Mouse (Mus musculus) left cerebral cortex, adult 2 months (tissue): Measurements from ENCODE around the gene Rere. TPM values are rescaled to one million over a fixed set of nuclear protein-coding genes. Genes with fewer than 3 reads are reported as not detected.

Experiments
- DNase-seq, 2 experiments: peaks; one replicate each; pipeline ENCODE4 v3.0.0; 2021 to 2022; ENCODE audit warnings: low spot score in 2 of 2, mixed read lengths in 1 of 2; ENCODE audit errors: extremely low spot score in 1 of 2
- H3K27ac ChIP-seq: fragments of 200-600 bp; 2 replicates; pipeline ENCODE4 v1.8.1; 2022
- H3K4me3 ChIP-seq: fragments of 200-600 bp; 2 replicates; pipeline ENCODE4 v1.8.1; 2022
- CTCF ChIP-seq: fragments of 200-600 bp; IDR thresholded peaks from 2 replicates; pipeline ENCODE4 v1.8.1; 2022; ENCODE audit warnings: antibody characterized with exemption, mild to moderate bottlenecking, moderate library complexity
- intact Hi-C: fragments of 180-260 bp; cut with DNase I; formaldehyde crosslinking; loops from one replicate; pipeline ENCODE4 v1.15.1; 2025
- total RNA-seq, 2 experiments: library from RNA; stranded (reverse); gene quantifications; 2 replicates each; pipeline ENCODE4 v1.2.3; 2021

Gene Rere
- total RNA-seq, 2 experiments from 2014 or later: 113 to 125 TPM

DNA sequence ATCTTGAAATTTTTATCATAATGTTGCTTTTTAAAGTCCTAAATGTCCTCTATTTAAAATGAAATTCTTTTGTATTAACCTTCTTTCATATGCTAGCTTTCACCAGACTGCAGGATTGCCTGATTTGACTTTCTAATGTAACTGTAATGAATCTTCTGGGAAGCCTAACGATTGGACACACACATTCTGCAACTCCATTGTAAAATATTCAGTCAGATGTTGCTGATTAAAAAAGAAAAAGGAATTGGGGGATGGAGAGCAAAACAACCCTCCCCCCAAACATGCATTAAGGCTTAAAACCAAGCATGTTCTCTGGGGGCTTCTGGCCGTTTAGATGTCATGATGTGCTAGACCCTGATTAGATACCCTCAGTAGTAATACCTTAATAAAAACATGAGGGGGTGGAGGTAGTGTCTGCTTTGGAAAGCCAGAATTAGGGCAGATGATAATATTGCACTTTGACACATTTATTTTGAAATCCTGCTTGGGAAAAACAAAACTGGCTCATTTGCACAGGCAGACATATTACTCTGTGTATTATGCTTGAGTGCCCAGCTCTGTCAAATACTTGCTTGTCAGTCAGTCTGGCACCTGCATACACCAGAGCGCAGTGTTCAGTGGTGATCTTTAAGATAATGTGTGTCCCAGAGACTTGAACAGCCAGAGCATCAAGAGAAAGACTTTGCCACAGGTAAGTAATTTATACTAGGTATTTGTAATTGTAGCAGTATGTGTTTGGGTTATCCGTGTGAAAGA lies 52.7 kb downstream of the Rere start:
- no peak for TF ChIP-seq CTCF
- DNase-seq: no peak
- intact Hi-C loops: no loop called here
- Histone ChIP-seq H3K27ac (no peak overlapping the region), H3K4me3 (no peak overlapping the region)

- intact Hi-C loops: loop anchor here (5.0 kb wide), 2 partner anchors 55 to 80 kb away; partner anchors contain the start of gene Rere
- DNase-seq: no peak
- Histone ChIP-seq H3K27ac (no peak overlapping the region), H3K4me3 (no peak overlapping the region)
- TF ChIP-seq CTCF: no peak
Observed at GRCm38 (mm10) chr4:150337260-150337659, 55.8 kb downstream of the Rere start.

DNA sequence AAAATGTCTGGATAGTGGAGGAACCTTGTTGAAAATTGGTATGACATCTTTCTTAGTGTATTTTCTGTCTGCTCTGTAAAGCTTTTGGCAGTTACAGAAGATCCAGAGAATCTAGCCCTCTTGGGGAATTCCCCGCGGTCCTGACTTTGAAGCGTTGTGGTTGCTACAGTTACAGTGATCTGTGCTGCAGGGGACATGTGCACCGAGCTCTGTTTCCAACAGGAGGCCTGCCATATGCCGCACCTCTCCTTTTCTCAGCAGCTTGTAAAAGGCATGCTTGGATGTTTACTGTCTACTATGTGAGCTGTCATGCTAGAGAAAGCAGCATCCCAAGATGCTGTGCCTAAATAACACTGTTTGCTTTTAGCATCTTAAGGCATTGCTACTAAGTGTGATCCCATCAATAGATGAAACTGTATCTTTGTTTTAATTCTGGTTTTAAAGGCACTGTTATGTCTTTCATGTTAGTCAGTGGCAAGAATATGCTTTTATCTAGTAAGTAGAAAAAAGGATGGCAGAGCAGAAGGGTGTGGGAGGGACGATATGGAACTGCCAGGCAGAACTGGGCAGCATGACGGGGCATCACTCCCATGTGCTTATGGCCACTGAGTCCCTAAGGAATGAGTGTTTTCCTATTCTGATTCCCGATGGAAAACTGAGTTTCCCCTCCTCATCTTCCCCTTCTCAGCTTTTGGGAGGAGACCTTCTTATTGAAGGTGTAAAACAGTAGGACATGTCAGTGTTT lies 57.6 kb downstream of the Rere start:
- no peak; the same call in 1 of the 2 replicates for TF ChIP-seq CTCF
- H3K4me3 ChIP-seq: no peak overlapping the region
- intact Hi-C loops: loop anchor here (5.0 kb wide), 2 partner anchors 57 to 82 kb away; partner anchors contain the start of gene Rere
- DNase-seq: peak; percentile 26 to 41
- peak overlapping the region; percentile 21; the same call in 1 of the 2 replicates for H3K27ac ChIP-seq

DNA sequence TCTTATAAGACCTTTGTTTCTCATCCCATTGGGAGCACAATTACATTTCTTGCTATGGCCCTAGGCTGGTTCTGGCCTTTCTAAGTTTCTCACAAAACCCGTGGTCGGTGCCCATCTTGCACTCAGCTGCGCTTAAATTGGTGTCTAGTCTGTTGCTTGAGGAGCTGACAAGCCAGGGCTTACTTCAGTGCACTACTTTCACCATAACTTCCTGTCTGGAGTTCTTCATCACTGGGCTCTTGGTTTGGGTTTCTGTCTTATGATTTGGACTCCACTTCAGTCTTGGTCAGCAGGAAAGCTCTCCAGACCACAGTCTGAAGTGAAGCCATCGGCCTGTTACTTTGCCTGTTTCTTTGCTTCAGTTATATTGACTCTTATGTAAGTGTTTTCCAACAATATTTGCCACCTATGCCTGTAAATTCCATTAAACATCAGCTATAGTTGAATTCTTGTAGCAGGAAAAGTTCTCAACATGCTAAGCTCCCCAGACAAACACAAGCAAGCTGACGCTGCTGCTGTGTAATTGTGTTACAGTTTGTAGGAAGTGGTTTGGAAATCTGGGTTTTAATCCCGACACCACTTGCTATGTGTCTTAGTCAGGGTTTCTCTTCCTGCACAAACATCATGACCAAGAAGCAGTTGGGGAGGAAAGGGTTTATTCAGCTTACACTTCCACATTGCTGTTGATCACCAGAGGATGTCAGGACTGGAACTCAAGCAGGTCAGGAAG lies 59.5 kb downstream of the Rere start:
- no peak overlapping the region for H3K4me3 ChIP-seq
- no peak for TF ChIP-seq CTCF
- no peak for DNase-seq
- intact Hi-C loops: no loop called here
- no peak overlapping the region for H3K27ac ChIP-seq

GRCm38 (mm10) chr4:150344526-150344925 lies 63.1 kb downstream of the Rere start:
- DNase-seq: no peak
- no peak for TF ChIP-seq CTCF
- intact Hi-C loops: no loop called here
- no peak overlapping the region for H3K27ac ChIP-seq
- H3K4me3 ChIP-seq: no peak overlapping the region

GRCm38 (mm10) chr4:150346651-150347386 lies 65.4 kb downstream of the Rere start:
- intact Hi-C loops: loop anchor here (1.0 to 5.0 kb wide), 2 partner anchors 119 to 270 kb away; no protein-coding TSS in a partner anchor
- Histone ChIP-seq H3K27ac (no peak overlapping the region), H3K4me3 (no peak overlapping the region)
- DNase-seq: no peak
- no peak for TF ChIP-seq CTCF

GRCm38 (mm10) chr4:150347387-150347672 lies 65.9 kb downstream of the Rere start:
- intact Hi-C loops: loop anchor here (1.0 to 5.0 kb wide), 2 partner anchors 119 to 270 kb away; no protein-coding TSS in a partner anchor
- Histone ChIP-seq H3K4me3 (no peak overlapping the region), H3K27ac (no peak overlapping the region)
- DNase-seq: peak in 1 of 2 experiments; percentile 22
- peak; percentile 85 for TF ChIP-seq CTCF

DNA sequence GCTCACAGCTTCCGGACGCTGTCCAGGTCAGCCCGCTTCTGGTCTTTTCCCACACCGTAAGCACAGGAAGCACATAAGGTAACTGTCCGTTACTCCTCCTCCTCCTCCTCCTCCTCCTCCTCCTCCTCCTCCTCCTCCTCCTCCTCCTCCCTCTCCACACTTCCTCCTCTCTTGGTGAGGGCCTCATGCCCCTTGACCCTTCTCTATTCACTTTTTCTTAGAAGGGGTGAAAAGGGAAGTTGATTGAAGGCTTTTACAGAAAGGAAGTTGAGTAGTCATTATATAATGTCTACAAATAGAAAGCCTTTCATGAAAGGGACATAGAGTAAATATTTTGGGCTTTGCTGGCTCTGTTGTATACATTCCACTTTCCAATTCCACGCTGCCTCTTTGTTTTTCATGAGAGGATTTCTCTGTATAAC lies 68.2 kb downstream of the Rere start:
- intact Hi-C loops: loop anchor here (5.0 kb wide), 1 partner anchor 268 kb away; no protein-coding TSS in a partner anchor
- H3K27ac ChIP-seq: no peak overlapping the region
- no peak for TF ChIP-seq CTCF

GRCm38 (mm10) chr4:150351419-150352075 lies 70.1 kb downstream of the Rere start:
- intact Hi-C loops: no loop called here
- Histone ChIP-seq H3K4me3 (no peak overlapping the region), H3K27ac (no peak overlapping the region)
- DNase-seq: no peak
- no peak for TF ChIP-seq CTCF

More for the DNA sequence above, 68.2 kb downstream of the Rere start:
- DNase-seq: no peak
- H3K4me3 ChIP-seq: no peak overlapping the region

DNA sequence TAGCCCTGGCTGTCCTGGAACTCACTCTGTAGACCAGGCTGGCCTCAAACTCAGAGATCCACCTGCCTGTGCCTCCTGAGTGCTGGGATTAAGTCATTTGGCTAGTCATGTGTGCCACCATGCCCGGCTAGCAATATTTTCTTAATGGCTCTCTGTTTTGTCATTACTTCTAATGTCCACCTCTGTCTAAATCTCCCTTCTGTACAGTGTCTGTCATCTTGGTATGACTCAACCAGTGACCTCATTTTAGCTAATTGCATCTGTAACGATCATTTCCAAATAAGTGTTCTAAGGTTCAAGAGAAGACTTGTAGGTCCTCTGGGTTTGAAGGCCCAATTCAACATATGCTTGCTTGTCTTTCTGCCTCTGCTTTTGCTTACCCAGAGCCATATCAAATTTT lies 71.3 kb downstream of the Rere start:
- no peak overlapping the region for H3K27ac ChIP-seq
- no peak for DNase-seq
- H3K4me3 ChIP-seq: no peak overlapping the region
- intact Hi-C loops: no loop called here
- no peak for TF ChIP-seq CTCF

DNA sequence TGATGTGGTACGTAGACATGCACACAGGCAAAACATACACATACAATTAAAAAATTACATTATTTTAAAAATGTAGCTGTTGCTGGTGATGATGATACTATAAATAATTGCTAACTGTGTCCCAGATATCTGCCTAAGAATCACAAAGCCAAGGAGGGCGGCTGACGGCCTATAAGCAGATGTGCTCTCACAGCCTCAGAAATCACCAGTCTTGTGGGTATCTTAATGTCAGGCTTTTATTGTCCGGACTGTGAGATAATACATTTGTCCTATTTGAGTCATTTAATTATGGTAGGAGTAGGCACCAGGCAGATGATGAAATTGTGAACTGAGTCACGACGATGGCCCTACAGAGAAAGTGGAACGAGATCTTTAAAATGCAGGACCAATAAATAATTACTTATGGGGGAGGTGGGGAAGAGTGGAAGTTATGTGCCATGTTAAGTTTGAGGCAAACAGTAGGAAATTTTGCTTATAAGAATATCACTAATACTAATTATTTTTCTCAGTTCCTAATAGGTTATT lies 72.0 kb downstream of the Rere start:
- H3K4me3 ChIP-seq: no peak overlapping the region
- TF ChIP-seq CTCF: no peak
- no peak overlapping the region for H3K27ac ChIP-seq
- intact Hi-C loops: no loop called here
- no peak for DNase-seq
